Mouse (Mus musculus): Measurements from ENCODE around the gene Sp2. TPM values are rescaled to one million over a fixed set of nuclear protein-coding genes. Genes with fewer than 3 reads are reported as not detected.

Sp2 gene
- total and polyA plus RNA-seq, 3 experiments: 10.4 to 12.4 (median 12.3) TPM

- intact Hi-C loops (cut with DNase I): loop anchor here (5.0 kb wide), 1 partner anchor 210 kb away; the partner anchor contains the start of gene Kpnb1
- H3K9ac ChIP-seq (ENCODE audit: low read depth, low read length): peak overlapping the region; percentile 99
- peaks cover 2% of the 10 kb centered on the region; the same call in 1 of the 2 replicates for H3K79me2 ChIP-seq (replicated peaks; ENCODE audit: control insufficient read depth, insufficient read depth, low read length)
- H3K27me3 ChIP-seq (ENCODE audit: control insufficient read depth, insufficient read depth, low read length): no peaks in the 10 kb centered on the region
- peak; percentile 63 for TF ChIP-seq POLR2A (IDR thresholded peaks at IDR 0.05; ENCODE audit: insufficient read depth, low read depth, low read length)
- TF ChIP-seq CTCF (IDR thresholded peaks at IDR 0.05): peak; percentile 49
- TF ChIP-seq EP300 (IDR thresholded peaks at IDR 0.05; ENCODE audit: insufficient read depth, low read depth, low read length): no peak
- under 1% methylated on average over 41 of the region's 50 CpGs for WGBS
- DNase-seq: peak; percentile 94 to 96
- peak overlapping the region; percentile 99 for H3K27ac ChIP-seq
- peaks cover 22% of the 10 kb centered on the region for H3K4me1 ChIP-seq (ENCODE audit: control insufficient read depth, insufficient read depth, low read length)
- peak overlapping the region; percentile 73 for H3K4me3 ChIP-seq
- H3K36me3 ChIP-seq (ENCODE audit: control insufficient read depth, insufficient read depth, low read length): 0 out of 2 replicates have a peak, but pooled peaks cover 2% of the 10 kb centered on the region
Observed at GRCm38 (mm10) chr11:96976911-96977591, 5.7 kb downstream of the Sp2 start.

GRCm38 (mm10) chr11:96976379-96976687 lies 6.4 kb downstream of the Sp2 start:
- Histone ChIP-seq H3K4me1 (ENCODE audit: control insufficient read depth, insufficient read depth, low read length) (peaks cover 28% of the 10 kb centered on the region), H3K9ac (ENCODE audit: low read depth, low read length) (peak overlapping the region; percentile 19; the same call in 1 of the 2 replicates), H3K79me2 (replicated peaks; ENCODE audit: control insufficient read depth, insufficient read depth, low read length) (peaks cover 2% of the 10 kb centered on the region; the same call in 1 of the 2 replicates), H3K27ac (peak overlapping the region; percentile 99), H3K27me3 (ENCODE audit: control insufficient read depth, insufficient read depth, low read length) (no peaks in the 10 kb centered on the region), H3K36me3 (ENCODE audit: control insufficient read depth, insufficient read depth, low read length) (0 out of 2 replicates have a peak, but pooled peaks cover 2% of the 10 kb centered on the region), H3K4me3 (peak overlapping the region; percentile 73)
- TF ChIP-seq CTCF (IDR thresholded peaks at IDR 0.05) (no peak), EP300 (IDR thresholded peaks at IDR 0.05; ENCODE audit: insufficient read depth, low read depth, low read length) (no peak), POLR2A (IDR thresholded peaks at IDR 0.05; ENCODE audit: insufficient read depth, low read depth, low read length) (no peak)
- 17% methylated on average over 3 of the region's 3 CpGs for WGBS
- intact Hi-C loops (cut with DNase I): loop anchor here (5.0 kb wide), 1 partner anchor 211 kb away; the partner anchor contains the start of gene Kpnb1
- no peak for DNase-seq

- 0 out of 2 replicates have a peak, but pooled peaks cover 2% of the 10 kb centered on the region for H3K36me3 ChIP-seq (ENCODE audit: control insufficient read depth, insufficient read depth, low read length)
- peak overlapping the region; percentile 99 for H3K27ac ChIP-seq
- no peaks in the 10 kb centered on the region for H3K27me3 ChIP-seq (ENCODE audit: control insufficient read depth, insufficient read depth, low read length)
- TF ChIP-seq CTCF (IDR thresholded peaks at IDR 0.05) (no peak), EP300 (IDR thresholded peaks at IDR 0.05; ENCODE audit: insufficient read depth, low read depth, low read length) (no peak), POLR2A (IDR thresholded peaks at IDR 0.05; ENCODE audit: insufficient read depth, low read depth, low read length) (no peak)
- H3K9ac ChIP-seq (ENCODE audit: low read depth, low read length): peak overlapping the region; percentile 19; the same call in 1 of the 2 replicates
- H3K4me3 ChIP-seq: no peak overlapping the region
- H3K79me2 ChIP-seq (replicated peaks; ENCODE audit: control insufficient read depth, insufficient read depth, low read length): peaks cover 2% of the 10 kb centered on the region; the same call in 1 of the 2 replicates
- DNase-seq: no peak
- intact Hi-C loops (cut with DNase I): loop anchor here (5.0 kb wide), 1 partner anchor 212 kb away; the partner anchor contains the start of gene Kpnb1
- peaks cover 32% of the 10 kb centered on the region for H3K4me1 ChIP-seq (ENCODE audit: control insufficient read depth, insufficient read depth, low read length)
- 43% methylated on average over 10 of the region's 10 CpGs for WGBS
Observed at GRCm38 (mm10) chr11:96975511-96976378, 7.0 kb downstream of the Sp2 start.

GRCm38 (mm10) chr11:96974813-96975212 lies 7.9 kb downstream of the Sp2 start:
- Histone ChIP-seq H3K4me1 (ENCODE audit: control insufficient read depth, insufficient read depth, low read length) (peaks cover 39% of the 10 kb centered on the region), H3K79me2 (replicated peaks; ENCODE audit: control insufficient read depth, insufficient read depth, low read length) (peaks cover 2% of the 10 kb centered on the region; the same call in 1 of the 2 replicates), H3K9ac (ENCODE audit: low read depth, low read length) (no peak overlapping the region), H3K27me3 (ENCODE audit: control insufficient read depth, insufficient read depth, low read length) (no peaks in the 10 kb centered on the region), H3K36me3 (ENCODE audit: control insufficient read depth, insufficient read depth, low read length) (peaks cover 8% of the 10 kb centered on the region; the same call in 1 of the 2 replicates), H3K27ac (peak overlapping the region; percentile 27), H3K4me3 (no peak overlapping the region)
- WGBS: 66% methylated on average over 5 of the region's 5 CpGs
- TF ChIP-seq EP300 (IDR thresholded peaks at IDR 0.05; ENCODE audit: insufficient read depth, low read depth, low read length) (no peak), POLR2A (IDR thresholded peaks at IDR 0.05; ENCODE audit: insufficient read depth, low read depth, low read length) (no peak), CTCF (IDR thresholded peaks at IDR 0.05) (no peak)
- DNase-seq: no peak
- intact Hi-C loops (cut with DNase I): loop anchor here (5.0 kb wide), 1 partner anchor 212 kb away; the partner anchor contains the start of gene Kpnb1

GRCm38 (mm10) chr11:96973426-96973964 lies 9.3 kb downstream of the Sp2 start:
- 57% methylated on average over 5 of the region's 5 CpGs for WGBS
- peak; percentile 39 to 42 for DNase-seq

More at GRCm38 (mm10) chr11:96973426-96973964, 9.3 kb downstream of the Sp2 start:
- peaks cover 47% of the 10 kb centered on the region for H3K4me1 ChIP-seq (ENCODE audit: control insufficient read depth, insufficient read depth, low read length)
- no peak overlapping the region for H3K4me3 ChIP-seq
- H3K36me3 ChIP-seq (ENCODE audit: control insufficient read depth, insufficient read depth, low read length): peaks cover 8% of the 10 kb centered on the region; the same call in 1 of the 2 replicates
- H3K9ac ChIP-seq (ENCODE audit: low read depth, low read length): 0 out of 2 replicates have a peak overlapping the region, but pooled peaks have one; percentile 0
- H3K27ac ChIP-seq: peak overlapping the region; percentile 77
- peaks cover 2% of the 10 kb centered on the region; the same call in 1 of the 2 replicates for H3K79me2 ChIP-seq (replicated peaks; ENCODE audit: control insufficient read depth, insufficient read depth, low read length)
- intact Hi-C loops (cut with DNase I): no loop called here
- TF ChIP-seq CTCF (IDR thresholded peaks at IDR 0.05) (no peak), EP300 (IDR thresholded peaks at IDR 0.05; ENCODE audit: insufficient read depth, low read depth, low read length) (no peak), POLR2A (IDR thresholded peaks at IDR 0.05; ENCODE audit: insufficient read depth, low read depth, low read length) (no peak)
- H3K27me3 ChIP-seq (ENCODE audit: control insufficient read depth, insufficient read depth, low read length): no peaks in the 10 kb centered on the region
